Mouse (Mus musculus) cortical plate, adult 2 months (tissue): ENCODE results near the gene Phactr1.

Source experiments
- CTCF ChIP-seq: fragments of 200-500 bp; IDR thresholded peaks from 2 replicates; pipeline ENCODE4 v1.5.1; 2011; ENCODE audit warnings: mild to moderate bottlenecking, control low read depth, low read length; ENCODE audit not compliant: insufficient read depth; ENCODE audit errors: extremely low read depth
- POLR2A ChIP-seq: fragments of 200-500 bp; IDR thresholded peaks from 2 replicates; pipeline ENCODE4 v1.6.1; 2011; ENCODE audit warnings: mild to moderate bottlenecking, low read length, control low read depth; ENCODE audit not compliant: insufficient read depth; ENCODE audit errors: extremely low read depth

GRCm38 (mm10) chr13:42719401-42719800 lies 39.0 kb downstream of the Phactr1 start:
- TF ChIP-seq POLR2A, result no peak
- TF ChIP-seq CTCF, result no peak
